Mouse (Mus musculus) limb, embryonic 11.5 days (tissue): ENCODE measurements around the gene Ap1ar. TPM values are rescaled to one million over a fixed set of nuclear protein-coding genes. Genes with fewer than 3 reads are reported as not detected.

ENCODE experiments used
- ATAC-seq: fragments of 200-750 bp; cut with Nextera tagmentation; 2 replicates; pipeline ENCODE4 v1.8.0; 2017; ENCODE audit warnings: low read depth; ENCODE audit not compliant: insufficient number of reproducible peaks, low FRiP score, low TSS enrichment
- DNase-seq: peaks from one replicate; pipeline ENCODE4 v3.0.0-alpha.2; 2015; ENCODE audit warnings: low spot score
- H3K27ac ChIP-seq: fragments of 300-500 bp; sonication (generic); replicated peaks from 2 replicates; pipeline ENCODE4 v1.5.1; 2014; ENCODE audit warnings: low read depth, mild to moderate bottlenecking, low read length
- H3K27me3 ChIP-seq: fragments of 300-500 bp; sonication (generic); 2 replicates; pipeline ENCODE4 v1.6.1; 2014; ENCODE audit warnings: mild to moderate bottlenecking, low read length, mixed read lengths; ENCODE audit not compliant: control insufficient read depth, insufficient read depth
- H3K36me3 ChIP-seq: fragments of 300-500 bp; sonication (generic); 2 replicates; pipeline ENCODE4 v1.6.1; 2014; ENCODE audit warnings: mild to moderate bottlenecking, low read length, moderate library complexity, mixed read lengths; ENCODE audit not compliant: control insufficient read depth, insufficient read depth
- H3K4me1 ChIP-seq: fragments of 300-500 bp; sonication (generic); 2 replicates; pipeline ENCODE4 v1.6.1; 2014; ENCODE audit warnings: low read length, mixed read lengths; ENCODE audit not compliant: control insufficient read depth, insufficient read depth
- H3K4me2 ChIP-seq: fragments of 300-500 bp; sonication (generic); 2 replicates; pipeline ENCODE4 v1.6.1; 2014; ENCODE audit warnings: low read depth, mild to moderate bottlenecking, moderate library complexity; ENCODE audit not compliant: severe bottlenecking
- H3K4me3 ChIP-seq: fragments of 300-500 bp; sonication (generic); 2 replicates; pipeline ENCODE4 v1.5.1; 2014; ENCODE audit warnings: low read depth, low read length
- H3K9ac ChIP-seq: fragments of 300-500 bp; sonication (generic); 2 replicates; pipeline ENCODE4 v1.6.1; 2014; ENCODE audit warnings: mild to moderate bottlenecking, low read length
- H3K9me3 ChIP-seq: fragments of 300-500 bp; sonication (generic); 2 replicates; pipeline ENCODE4 v1.6.1; 2016; ENCODE audit warnings: low read length; ENCODE audit not compliant: control insufficient read depth
- WGBS: fragments of 180-500 bp; shearing (Covaris S2); extraction: QIAGEN DNeasy Blood & Tissue Kit; methylation state at CpG from one replicate; pipeline ENCODE4 v1.1.7; 2014; 5-methylcytosine and 5-hydroxymethylcytosine counted together
- polyA plus RNA-seq: library from polyadenylated mRNA; unstranded; fragments of >200 nt; fragmentation: Nextera tagmentation; extraction: Ambion mirVana; gene quantifications from 2 replicates; pipeline ENCODE4 v1.2.1, GENCODE M21; 2014

The Ap1ar gene
- polyA plus RNA-seq, 1 experiment from 2014 or later = 63.8 TPM

DNA sequence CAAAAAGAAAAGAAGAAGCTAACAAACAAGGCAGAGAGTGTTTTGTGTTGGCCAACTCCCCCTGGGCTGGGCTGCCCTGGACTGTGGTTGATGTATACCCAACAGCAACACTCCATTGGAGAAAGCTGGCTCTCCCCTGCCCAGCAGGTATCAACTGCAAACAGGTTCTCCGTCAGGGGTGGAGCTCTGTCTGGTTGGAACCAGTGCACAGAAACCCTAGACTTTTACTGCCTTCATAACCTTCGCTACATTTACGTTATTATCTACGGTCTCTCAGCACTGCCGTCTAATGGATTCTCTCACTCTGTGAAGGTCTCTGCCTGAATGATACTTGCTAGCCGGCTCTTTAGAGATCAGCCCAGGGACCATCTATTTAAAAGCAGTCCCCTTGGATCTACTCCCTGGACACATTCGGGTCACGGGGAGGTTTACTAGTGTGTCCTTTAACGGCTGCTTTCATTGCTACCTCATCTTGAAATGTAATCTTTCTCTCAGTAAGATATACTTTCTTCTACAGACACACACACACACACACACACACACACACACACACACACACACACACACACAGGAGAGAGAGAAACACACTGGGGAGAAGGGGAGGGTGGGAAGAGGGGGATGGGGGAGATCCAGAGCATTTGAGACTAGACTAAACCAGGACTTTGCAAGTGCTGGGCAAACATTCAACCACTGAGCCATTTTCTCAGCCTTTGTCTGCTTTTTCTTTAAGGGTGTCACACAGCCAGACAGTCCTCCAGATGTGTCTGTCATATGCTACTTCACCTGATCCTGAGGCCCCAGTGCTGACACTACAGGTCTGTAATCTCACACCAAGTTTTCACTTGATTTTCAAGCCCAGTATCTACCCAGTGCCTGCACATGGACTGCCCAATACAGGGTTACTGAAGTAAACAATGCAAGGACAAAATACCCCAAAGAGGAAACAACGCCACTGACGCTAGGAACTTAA, 18.3 kb downstream of the Ap1ar start:
- no peak for ATAC-seq
- no peak overlapping the region for H3K27ac ChIP-seq

DNA sequence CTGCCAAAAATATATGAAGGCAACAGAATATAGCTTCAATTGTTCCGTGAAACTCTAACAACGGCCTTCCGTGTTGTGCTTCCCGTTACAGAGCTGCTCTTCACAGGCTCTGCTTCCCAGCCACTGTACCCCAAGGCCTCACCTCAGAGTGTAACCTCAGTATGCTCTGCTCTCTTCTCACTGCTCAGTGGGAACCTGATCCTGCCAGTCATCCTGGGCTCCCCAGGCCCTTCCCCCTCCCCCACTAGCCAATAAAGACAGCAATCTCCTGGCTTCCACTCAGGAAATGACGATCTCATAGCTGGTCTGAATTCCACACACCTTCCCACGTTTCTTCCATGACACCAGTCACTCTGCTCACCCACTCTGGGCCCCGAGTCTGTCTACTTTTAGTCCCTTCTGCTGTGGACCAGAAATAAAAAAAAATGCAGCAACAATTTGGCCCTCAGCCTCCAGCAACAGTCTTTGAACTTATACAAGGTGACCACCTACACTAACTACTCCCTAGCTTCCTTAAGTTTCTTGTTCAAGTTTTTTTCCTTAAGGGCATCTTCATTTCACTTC, 20.1 kb downstream of the Ap1ar start:
- DNase-seq (no peak), ATAC-seq (no peak)
- no peak overlapping the region for H3K4me3 ChIP-seq
- H3K9ac ChIP-seq = no peak overlapping the region
- no peaks in the 10 kb centered on the region for H3K9me3 ChIP-seq
- WGBS = 62% methylated on average over 7 of the region's 7 CpGs
- peaks cover 9% of the 10 kb centered on the region; the same call in 1 of the 2 replicates for H3K4me1 ChIP-seq
- no peaks in the 10 kb centered on the region for H3K27me3 ChIP-seq
- no peak overlapping the region for H3K27ac ChIP-seq
- peaks cover 5% of the 10 kb centered on the region; the same call in 1 of the 2 replicates for H3K36me3 ChIP-seq
- H3K4me2 ChIP-seq = no peak overlapping the region

More for the DNA sequence above, 18.3 kb downstream of the Ap1ar start:
- Histone ChIP-seq H3K9me3 (no peaks in the 10 kb centered on the region), H3K4me2 (no peak overlapping the region), H3K27me3 (no peaks in the 10 kb centered on the region), H3K36me3 (peaks cover 7% of the 10 kb centered on the region; the same call in 1 of the 2 replicates), H3K4me1 (peaks cover 9% of the 10 kb centered on the region; the same call in 1 of the 2 replicates), H3K9ac (no peak overlapping the region), H3K4me3 (no peak overlapping the region)
- WGBS = 74% methylated on average over 11 of the region's 11 CpGs
- DNase-seq = no peak

DNA sequence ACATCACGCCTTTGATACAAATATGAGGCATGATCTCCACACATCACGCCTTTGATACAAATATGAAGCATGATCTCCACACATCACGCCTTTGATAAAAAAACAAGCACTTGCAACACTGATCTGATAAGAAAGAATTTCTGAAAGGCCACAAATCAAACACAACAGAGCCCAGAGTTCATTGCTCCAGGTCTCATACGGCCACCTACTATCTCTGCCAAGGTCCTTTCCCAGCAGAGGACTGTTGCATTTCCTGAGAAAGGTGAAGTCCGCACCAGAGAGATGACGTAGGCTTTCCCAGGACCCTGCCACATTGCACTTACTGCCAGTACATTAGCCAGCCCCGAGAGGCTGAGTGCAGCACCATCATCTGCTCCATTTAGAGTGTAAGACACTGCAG, 28.2 kb downstream of the Ap1ar start:
- DNase-seq (no peak), ATAC-seq (no peak)
- no peak overlapping the region for H3K27ac ChIP-seq
- no peaks in the 10 kb centered on the region for H3K9me3 ChIP-seq
- no peak overlapping the region for H3K9ac ChIP-seq
- WGBS = 89% methylated on average over 7 of the region's 7 CpGs
- H3K36me3 ChIP-seq = no peaks in the 10 kb centered on the region; the same call in 1 of the 2 replicates
- no peak overlapping the region for H3K4me2 ChIP-seq
- no peaks in the 10 kb centered on the region for H3K4me1 ChIP-seq
- no peaks in the 10 kb centered on the region for H3K27me3 ChIP-seq
- no peak overlapping the region for H3K4me3 ChIP-seq

DNA sequence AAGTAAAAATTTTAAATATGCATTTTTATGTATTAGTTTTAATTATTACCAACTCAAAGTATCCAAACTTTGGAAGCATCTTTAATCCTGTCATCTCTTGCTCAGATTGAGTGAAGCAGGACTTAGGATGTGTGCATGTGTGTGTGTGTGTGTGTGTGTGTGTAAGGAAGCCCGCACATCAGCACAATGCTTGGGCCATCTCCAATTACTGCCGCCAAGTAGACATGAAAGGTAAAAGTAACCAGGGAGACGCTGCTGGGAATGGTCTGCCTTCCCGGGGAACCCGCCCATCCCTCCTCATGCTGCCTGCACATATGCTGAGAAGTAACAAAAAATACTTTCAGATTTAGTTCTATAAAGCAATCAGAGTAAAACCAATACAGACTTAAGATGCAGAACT, 29.5 kb downstream of the Ap1ar start:
- no peak overlapping the region for H3K27ac ChIP-seq
- H3K4me3 ChIP-seq = no peak overlapping the region
- 70% methylated on average over 5 of the region's 5 CpGs for WGBS
- no peaks in the 10 kb centered on the region for H3K4me1 ChIP-seq
- no peak for DNase-seq
- ATAC-seq = no peak
- no peak overlapping the region for H3K9ac ChIP-seq
- H3K9me3 ChIP-seq = no peaks in the 10 kb centered on the region
- H3K27me3 ChIP-seq = no peaks in the 10 kb centered on the region
- H3K36me3 ChIP-seq = no peaks in the 10 kb centered on the region; the same call in 1 of the 2 replicates
- no peak overlapping the region for H3K4me2 ChIP-seq

DNA sequence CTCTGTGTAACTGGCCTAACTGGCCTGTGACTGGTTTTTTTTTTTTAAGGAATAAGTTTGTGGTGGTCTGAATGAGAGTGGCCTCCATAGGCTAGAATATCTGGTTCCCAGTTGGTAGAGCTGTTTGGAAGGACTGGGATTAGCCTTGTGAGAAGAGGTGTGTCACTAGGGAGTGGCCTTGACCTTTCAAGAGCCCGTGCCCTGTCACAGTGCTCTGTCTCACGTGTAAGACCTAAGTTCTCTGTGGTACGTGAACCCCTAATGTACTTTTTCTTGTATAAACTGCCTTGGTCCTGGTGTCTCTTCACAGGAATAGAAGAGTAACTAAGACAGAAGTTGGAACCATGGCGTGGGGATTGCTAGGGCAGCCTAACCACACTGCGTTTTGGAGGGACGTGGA, 31.3 kb downstream of the Ap1ar start:
- H3K36me3 ChIP-seq = no peaks in the 10 kb centered on the region; the same call in 1 of the 2 replicates
- 91% methylated on average over 6 of the region's 6 CpGs for WGBS

DNA sequence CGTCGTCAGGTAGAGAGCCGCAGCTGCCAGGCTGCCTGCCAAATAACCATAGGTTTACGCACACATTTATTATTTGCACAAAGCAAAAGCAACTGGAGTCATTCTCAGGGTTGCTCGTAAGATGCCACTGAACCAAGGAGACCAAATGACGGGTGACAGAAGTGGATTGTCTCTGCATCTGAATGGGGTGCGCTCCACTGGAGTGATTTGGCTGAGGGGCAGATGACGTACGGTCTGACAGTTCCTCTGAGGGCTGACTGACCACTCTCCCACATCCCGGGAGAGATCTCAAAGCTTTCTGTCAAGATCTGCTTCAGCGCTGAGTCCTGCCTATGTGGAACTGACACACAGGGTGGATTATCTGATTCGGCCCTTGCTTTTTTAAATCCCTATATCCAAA, 32.3 kb downstream of the Ap1ar start:
- WGBS = 91% methylated on average over 12 of the region's 12 CpGs
- Histone ChIP-seq H3K4me1 (no peaks in the 10 kb centered on the region), H3K4me2 (no peak overlapping the region), H3K27ac (no peak overlapping the region), H3K27me3 (no peaks in the 10 kb centered on the region), H3K36me3 (no peaks in the 10 kb centered on the region; the same call in 1 of the 2 replicates), H3K4me3 (no peak overlapping the region), H3K9me3 (no peaks in the 10 kb centered on the region), H3K9ac (no peak overlapping the region)
- DNase-seq = no peak
- no peak for ATAC-seq

More for the DNA sequence above, 31.3 kb downstream of the Ap1ar start:
- no peak overlapping the region for H3K4me2 ChIP-seq
- no peak overlapping the region for H3K4me3 ChIP-seq
- DNase-seq = no peak
- ATAC-seq = no peak
- no peaks in the 10 kb centered on the region for H3K27me3 ChIP-seq
- H3K4me1 ChIP-seq = no peaks in the 10 kb centered on the region
- H3K27ac ChIP-seq = no peak overlapping the region
- no peaks in the 10 kb centered on the region for H3K9me3 ChIP-seq
- H3K9ac ChIP-seq = no peak overlapping the region

DNA sequence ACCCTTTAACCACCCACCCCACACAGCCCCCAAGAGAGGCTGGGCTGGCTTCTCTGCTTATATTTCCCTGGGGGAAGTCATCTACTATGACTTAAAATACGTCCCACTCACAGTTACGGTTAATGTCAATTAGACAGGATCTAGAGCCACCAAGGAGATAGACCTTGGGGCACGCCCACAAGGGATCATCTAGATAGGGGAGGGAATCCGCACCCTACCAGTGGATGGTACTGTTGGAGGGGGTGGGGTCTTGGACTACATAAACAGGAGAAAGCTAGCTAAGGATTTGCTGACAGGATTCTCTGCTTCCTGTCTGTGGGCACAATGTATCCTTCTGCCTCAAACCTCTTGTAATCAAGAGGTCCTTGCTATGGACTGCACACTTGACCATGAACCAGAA, 32.9 kb downstream of the Ap1ar start:
- Histone ChIP-seq H3K4me3 (no peak overlapping the region), H3K27ac (no peak overlapping the region), H3K36me3 (no peaks in the 10 kb centered on the region), H3K27me3 (no peaks in the 10 kb centered on the region), H3K4me2 (no peak overlapping the region), H3K9me3 (no peaks in the 10 kb centered on the region), H3K4me1 (no peaks in the 10 kb centered on the region), H3K9ac (no peak overlapping the region)
- 86% methylated on average over 4 of the region's 4 CpGs for WGBS
- DNase-seq (no peak), ATAC-seq (no peak)

DNA sequence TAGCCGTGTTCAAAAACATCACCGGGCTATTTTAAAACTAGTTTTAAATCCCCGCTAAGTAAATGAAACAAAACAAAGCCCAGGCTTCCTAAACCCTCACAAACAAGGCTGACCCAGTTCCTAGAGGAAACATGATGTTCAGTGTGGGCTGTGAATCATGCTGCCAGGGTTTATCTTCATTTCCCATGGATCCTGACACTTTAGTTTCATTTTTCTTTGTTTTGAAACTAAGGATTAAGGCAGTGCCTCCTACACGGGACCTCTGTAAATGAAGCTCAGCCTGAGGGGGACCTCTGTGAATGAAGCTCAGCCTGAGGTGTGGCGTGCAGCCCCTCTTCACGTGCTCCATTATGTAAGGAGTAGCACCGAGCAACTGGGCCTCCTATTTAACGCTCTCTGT, 34.5 kb downstream of the Ap1ar start:
- Histone ChIP-seq H3K27me3 (no peaks in the 10 kb centered on the region), H3K4me2 (no peak overlapping the region), H3K27ac (no peak overlapping the region), H3K36me3 (no peaks in the 10 kb centered on the region), H3K4me3 (no peak overlapping the region), H3K9me3 (no peaks in the 10 kb centered on the region), H3K4me1 (no peaks in the 10 kb centered on the region), H3K9ac (no peak overlapping the region)
- ATAC-seq (no peak), DNase-seq (no peak)
- WGBS = 57% methylated on average over 8 of the region's 8 CpGs
